Mouse (Mus musculus): ENCODE measurements around the gene Ptrh1.

- TF ChIP-seq FLI1 (IDR thresholded peaks at IDR 0.05; ENCODE audit: low read length): no peak
- TF ChIP-seq GATA1 (IDR thresholded peaks at IDR 0.05; ENCODE audit: borderline replicate concordance, low read length): no peak
Measured at GRCm38 (mm10) chr2:32817589-32817988, 42.0 kb downstream of the Ptrh1 start.

Data from megakaryocyte, embryonic 14.5 days (primary cell).